Mouse (Mus musculus): ENCODE measurements around the gene Dctn3. TPM values are rescaled to one million over a fixed set of nuclear protein-coding genes. Genes with fewer than 3 reads are reported as not detected.
"Not testable (repeated sequence)": the region's sequence is repeated elsewhere in the genome, so short reads cannot be mapped to it uniquely, and the experiment has no call there.

Gene Dctn3
- polyA plus RNA-seq, 1 experiment from 2014 or later: 126 TPM

- not testable (repeated sequence) for H3K27ac ChIP-seq (ENCODE audit: low read depth, low read length); H3K27me3 ChIP-seq (ENCODE audit: control insufficient read depth, insufficient read depth, low read length); H3K4me3 ChIP-seq (ENCODE audit: low read depth, low read length); H3K4me1 ChIP-seq (ENCODE audit: control insufficient read depth, insufficient read depth, low read length); H3K9ac ChIP-seq (ENCODE audit: low read depth, low read length); H3K36me3 ChIP-seq (ENCODE audit: control insufficient read depth, insufficient read depth, low read length); ATAC-seq (replicated peaks; ENCODE audit: insufficient number of reproducible peaks, low FRiP score, low TSS enrichment); H3K4me2 ChIP-seq; H3K9me3 ChIP-seq (replicated peaks; ENCODE audit: control insufficient read depth, low read length)
- 70% methylated on average over 9 of the region's 10 CpGs for WGBS (ENCODE audit: insufficient replicate concordance)
Measured at GRCm38 (mm10) chr4:41699783-41700182, 23.2 kb downstream of the Dctn3 start, which contains the start of gene Il11ra1. TSS of gene Il11ra1 (plus strand) at chr4:41699989.

- H3K4me1 ChIP-seq (ENCODE audit: control insufficient read depth, insufficient read depth, low read length); H3K4me3 ChIP-seq (ENCODE audit: low read depth, low read length); H3K9me3 ChIP-seq (replicated peaks; ENCODE audit: control insufficient read depth, low read length); H3K27me3 ChIP-seq (ENCODE audit: control insufficient read depth, insufficient read depth, low read length); ATAC-seq (replicated peaks; ENCODE audit: insufficient number of reproducible peaks, low FRiP score, low TSS enrichment); H3K27ac ChIP-seq (ENCODE audit: low read depth, low read length); H3K36me3 ChIP-seq (ENCODE audit: control insufficient read depth, insufficient read depth, low read length); H3K9ac ChIP-seq (ENCODE audit: low read depth, low read length): not testable (repeated sequence)
- peak overlapping the region; percentile 34 for H3K4me2 ChIP-seq
- WGBS (ENCODE audit: insufficient replicate concordance): 9% methylated on average over 19 of the region's 32 CpGs
Measured at GRCm38 (mm10) chr4:41698421-41699016, 24.5 kb downstream of the Dctn3 start.

GRCm38 (mm10) chr4:41696930-41697841 lies 25.8 kb downstream of the Dctn3 start, which contains the start of gene Cntfr:
TSS of gene Cntfr (minus strand) at chr4:41697089.
- not testable (repeated sequence) for ATAC-seq (replicated peaks; ENCODE audit: insufficient number of reproducible peaks, low FRiP score, low TSS enrichment); H3K9me3 ChIP-seq (replicated peaks; ENCODE audit: control insufficient read depth, low read length); H3K4me1 ChIP-seq (ENCODE audit: control insufficient read depth, insufficient read depth, low read length); H3K9ac ChIP-seq (ENCODE audit: low read depth, low read length); H3K36me3 ChIP-seq (ENCODE audit: control insufficient read depth, insufficient read depth, low read length); H3K4me3 ChIP-seq (ENCODE audit: low read depth, low read length); H3K27ac ChIP-seq (ENCODE audit: low read depth, low read length); H3K27me3 ChIP-seq (ENCODE audit: control insufficient read depth, insufficient read depth, low read length)
- WGBS (ENCODE audit: insufficient replicate concordance): 10% methylated on average over 29 of the region's 40 CpGs
- peak within 1 kb of the TSS; percentile 48 for H3K4me2 ChIP-seq

GRCm38 (mm10) chr4:41696452-41696851 lies 26.5 kb downstream of the Dctn3 start:
- H3K27me3 ChIP-seq (ENCODE audit: control insufficient read depth, insufficient read depth, low read length); H3K9me3 ChIP-seq (replicated peaks; ENCODE audit: control insufficient read depth, low read length); H3K27ac ChIP-seq (ENCODE audit: low read depth, low read length); H3K4me2 ChIP-seq; H3K4me3 ChIP-seq (ENCODE audit: low read depth, low read length); ATAC-seq (replicated peaks; ENCODE audit: insufficient number of reproducible peaks, low FRiP score, low TSS enrichment); H3K36me3 ChIP-seq (ENCODE audit: control insufficient read depth, insufficient read depth, low read length); H3K9ac ChIP-seq (ENCODE audit: low read depth, low read length); H3K4me1 ChIP-seq (ENCODE audit: control insufficient read depth, insufficient read depth, low read length): not testable (repeated sequence)
- 9% methylated on average over 11 of the region's 15 CpGs for WGBS (ENCODE audit: insufficient replicate concordance)

GRCm38 (mm10) chr4:41695800-41696199 lies 27.2 kb downstream of the Dctn3 start:
- not testable (repeated sequence) for H3K4me3 ChIP-seq (ENCODE audit: low read depth, low read length); H3K9me3 ChIP-seq (replicated peaks; ENCODE audit: control insufficient read depth, low read length); H3K36me3 ChIP-seq (ENCODE audit: control insufficient read depth, insufficient read depth, low read length); H3K27me3 ChIP-seq (ENCODE audit: control insufficient read depth, insufficient read depth, low read length); H3K4me1 ChIP-seq (ENCODE audit: control insufficient read depth, insufficient read depth, low read length); H3K9ac ChIP-seq (ENCODE audit: low read depth, low read length); ATAC-seq (replicated peaks; ENCODE audit: insufficient number of reproducible peaks, low FRiP score, low TSS enrichment); H3K27ac ChIP-seq (ENCODE audit: low read depth, low read length)
- peak overlapping the region; percentile 45 for H3K4me2 ChIP-seq
- WGBS (ENCODE audit: insufficient replicate concordance): 3% methylated on average over 12 of the region's 38 CpGs

- not testable (repeated sequence) for H3K27me3 ChIP-seq (ENCODE audit: control insufficient read depth, insufficient read depth, low read length); H3K9me3 ChIP-seq (replicated peaks; ENCODE audit: control insufficient read depth, low read length); H3K4me3 ChIP-seq (ENCODE audit: low read depth, low read length); H3K27ac ChIP-seq (ENCODE audit: low read depth, low read length); H3K36me3 ChIP-seq (ENCODE audit: control insufficient read depth, insufficient read depth, low read length); H3K4me1 ChIP-seq (ENCODE audit: control insufficient read depth, insufficient read depth, low read length); H3K9ac ChIP-seq (ENCODE audit: low read depth, low read length); H3K4me2 ChIP-seq; ATAC-seq (replicated peaks; ENCODE audit: insufficient number of reproducible peaks, low FRiP score, low TSS enrichment)
- 4% methylated on average over 4 of the region's 4 CpGs for WGBS (ENCODE audit: insufficient replicate concordance)
Measured at GRCm38 (mm10) chr4:41693511-41693910, 29.5 kb downstream of the Dctn3 start.

- not testable (repeated sequence) for H3K4me3 ChIP-seq (ENCODE audit: low read depth, low read length); H3K4me1 ChIP-seq (ENCODE audit: control insufficient read depth, insufficient read depth, low read length); H3K27ac ChIP-seq (ENCODE audit: low read depth, low read length); H3K9ac ChIP-seq (ENCODE audit: low read depth, low read length); ATAC-seq (replicated peaks; ENCODE audit: insufficient number of reproducible peaks, low FRiP score, low TSS enrichment); H3K9me3 ChIP-seq (replicated peaks; ENCODE audit: control insufficient read depth, low read length); H3K4me2 ChIP-seq; H3K27me3 ChIP-seq (ENCODE audit: control insufficient read depth, insufficient read depth, low read length); H3K36me3 ChIP-seq (ENCODE audit: control insufficient read depth, insufficient read depth, low read length)
- no CpG with 5 or more reads among the region's 4 CpGs for WGBS (ENCODE audit: insufficient replicate concordance)
Measured at GRCm38 (mm10) chr4:41690014-41690413, 33.0 kb downstream of the Dctn3 start.

- H3K9me3 ChIP-seq (replicated peaks; ENCODE audit: control insufficient read depth, low read length); H3K9ac ChIP-seq (ENCODE audit: low read depth, low read length); ATAC-seq (replicated peaks; ENCODE audit: insufficient number of reproducible peaks, low FRiP score, low TSS enrichment); H3K4me2 ChIP-seq; H3K27ac ChIP-seq (ENCODE audit: low read depth, low read length); H3K4me1 ChIP-seq (ENCODE audit: control insufficient read depth, insufficient read depth, low read length); H3K36me3 ChIP-seq (ENCODE audit: control insufficient read depth, insufficient read depth, low read length); H3K27me3 ChIP-seq (ENCODE audit: control insufficient read depth, insufficient read depth, low read length); H3K4me3 ChIP-seq (ENCODE audit: low read depth, low read length): not testable (repeated sequence)
- WGBS (ENCODE audit: insufficient replicate concordance): 46% methylated on average over 1 of the region's 1 CpGs
Measured at GRCm38 (mm10) chr4:41688562-41688961, 34.4 kb downstream of the Dctn3 start.
